Mouse (Mus musculus) CD8-positive naive resting alpha-beta T cell, adult 2 months (primary cell): ENCODE results near the gene Agbl4.

ENCODE experiments used
- DNase-seq, 2 experiments: peaks; one replicate each; pipeline ENCODE4 v3.0.0; 2022; ENCODE audit warnings: low read depth in 2 of 2, low spot score in 2 of 2

The Agbl4 gene

DNA sequence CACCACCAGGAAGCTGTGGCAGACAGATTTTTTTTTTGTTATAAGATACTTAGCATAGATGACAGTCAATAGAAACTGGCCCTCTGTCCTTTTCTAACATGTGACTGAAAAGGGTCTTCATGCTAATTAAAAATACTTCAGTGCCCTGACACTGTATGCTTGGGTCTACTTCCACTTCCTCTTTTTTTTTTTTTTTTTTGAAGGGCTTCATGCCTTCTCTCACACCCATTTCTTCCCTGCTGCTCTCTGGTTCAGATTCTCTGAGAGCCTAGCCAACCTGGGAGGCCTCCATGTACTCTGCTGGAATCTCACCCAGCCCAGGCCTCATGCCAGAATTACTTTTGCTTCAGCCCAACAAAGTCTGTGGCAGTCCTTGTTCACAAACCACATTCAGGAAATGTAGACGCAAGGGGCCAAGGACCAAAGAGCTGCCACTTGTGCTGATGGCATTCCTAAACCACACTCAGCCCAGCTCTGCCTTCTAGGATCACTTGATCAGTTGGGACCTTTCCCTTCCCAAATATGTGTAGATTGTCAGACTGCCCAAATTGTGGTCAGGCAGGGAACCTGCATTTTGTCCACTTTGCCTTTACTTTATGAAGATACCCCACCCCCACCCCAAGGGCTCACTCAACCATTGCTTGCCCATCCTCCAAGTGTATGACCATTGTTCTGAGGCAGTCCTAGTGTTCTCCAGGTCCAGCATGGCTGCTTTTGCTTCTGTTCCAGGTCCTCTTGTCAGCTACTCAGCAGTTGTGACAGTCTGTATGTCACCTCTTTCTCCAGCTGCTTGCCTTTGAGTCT lies 1045.2 kb downstream of the Agbl4 start:
- DNase-seq: no peak

DNA sequence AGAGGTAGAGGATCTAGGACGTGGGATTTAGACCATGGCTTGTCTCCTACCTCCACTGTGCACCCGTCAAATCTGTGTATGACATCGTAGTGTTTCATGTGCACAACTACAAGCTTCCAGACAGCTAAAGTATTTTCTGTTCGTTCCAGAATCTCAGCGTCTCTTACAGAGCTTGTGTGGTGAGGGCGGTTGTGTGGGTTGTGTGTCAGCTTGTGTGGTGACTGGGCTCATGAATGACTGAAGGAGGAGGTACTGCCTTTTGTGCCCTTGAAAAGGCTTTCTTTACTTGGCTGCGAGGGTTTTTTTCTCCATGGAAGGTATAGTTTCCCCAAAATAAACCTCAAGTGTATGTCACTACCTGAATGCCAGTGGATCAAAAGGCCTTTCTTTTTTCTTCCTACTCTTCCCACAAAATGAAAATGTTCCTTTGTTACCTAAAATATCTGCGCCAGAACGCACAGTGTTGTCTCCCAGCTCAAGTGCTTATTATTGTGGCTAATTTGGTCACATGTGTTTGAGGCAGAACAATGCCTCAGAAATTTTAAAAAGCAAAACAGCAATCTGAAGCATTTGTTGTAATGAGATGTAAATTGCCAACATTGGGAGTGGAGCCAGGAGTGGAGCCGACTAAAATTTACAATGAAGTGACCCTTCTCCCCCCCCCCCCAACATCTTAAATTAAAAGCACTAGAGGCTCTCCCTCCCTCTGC lies 1046.6 kb downstream of the Agbl4 start:
- no peak for DNase-seq

DNA sequence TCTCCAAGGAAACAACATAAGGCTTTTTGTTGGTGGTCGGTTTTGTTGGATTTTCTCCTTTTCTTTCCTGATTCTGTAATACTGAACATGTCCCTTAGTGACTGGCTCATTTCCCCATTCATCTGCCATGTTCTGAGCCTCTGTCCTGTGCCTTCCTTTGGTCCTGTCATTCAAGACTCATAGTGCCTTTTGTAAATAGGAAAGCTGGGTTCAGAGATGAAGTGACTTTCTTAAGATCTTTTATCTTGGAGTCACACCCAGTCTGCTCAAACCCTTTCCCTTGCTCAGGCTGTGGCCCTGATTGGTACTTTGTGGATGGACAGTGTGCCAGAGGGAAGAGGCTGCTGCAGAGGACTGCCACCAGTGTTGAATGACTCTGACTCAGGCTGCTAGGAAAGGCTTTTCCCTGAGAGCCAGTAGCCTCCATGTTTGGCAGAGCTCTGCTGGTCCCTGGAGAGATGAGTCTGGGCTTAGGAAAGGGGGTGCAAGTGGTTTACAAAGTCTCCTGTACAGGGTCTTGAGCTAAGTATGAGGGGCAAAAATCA lies 1047.2 kb downstream of the Agbl4 start:
- DNase-seq: no peak

DNA sequence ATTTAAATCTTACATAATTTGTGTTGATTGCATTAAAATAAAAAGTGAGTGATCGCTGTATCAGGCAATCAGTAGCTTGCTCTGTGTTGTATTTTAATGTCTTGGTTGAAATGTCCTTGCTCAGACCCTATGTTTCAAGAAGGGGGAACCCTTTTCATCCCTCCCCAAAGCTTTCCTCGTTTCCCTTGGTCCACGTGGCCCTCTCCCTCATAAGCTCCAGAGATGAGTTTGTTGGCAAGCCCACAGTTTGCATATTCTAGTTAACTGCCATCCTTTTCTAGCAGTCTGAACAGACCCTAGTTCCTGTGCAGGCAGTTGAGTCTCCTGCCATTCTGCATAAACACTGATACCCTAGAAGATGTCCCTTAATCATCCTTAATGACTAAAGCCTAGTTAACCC lies 1050.5 kb downstream of the Agbl4 start:
- DNase-seq: no peak

DNA sequence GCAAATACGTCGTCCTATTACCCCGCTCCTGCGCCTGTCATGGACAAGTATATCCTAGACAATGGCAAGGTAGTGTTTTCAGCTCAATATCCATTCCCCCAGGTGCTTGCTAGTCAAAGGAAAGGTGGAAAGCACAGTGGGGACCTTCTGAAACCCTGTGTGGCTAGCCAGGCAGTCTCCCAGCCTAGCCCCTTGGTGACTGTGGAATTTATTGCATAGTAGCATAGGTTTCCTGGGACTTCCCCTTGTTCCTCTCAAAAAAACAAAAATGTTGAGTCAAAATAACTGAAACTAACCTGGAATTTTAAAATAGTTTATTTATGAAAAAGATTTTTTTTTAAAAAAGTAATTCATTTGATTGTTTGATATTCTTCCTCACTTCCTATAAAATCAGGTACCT lies 1051.1 kb downstream of the Agbl4 start:
- no peak for DNase-seq

DNA sequence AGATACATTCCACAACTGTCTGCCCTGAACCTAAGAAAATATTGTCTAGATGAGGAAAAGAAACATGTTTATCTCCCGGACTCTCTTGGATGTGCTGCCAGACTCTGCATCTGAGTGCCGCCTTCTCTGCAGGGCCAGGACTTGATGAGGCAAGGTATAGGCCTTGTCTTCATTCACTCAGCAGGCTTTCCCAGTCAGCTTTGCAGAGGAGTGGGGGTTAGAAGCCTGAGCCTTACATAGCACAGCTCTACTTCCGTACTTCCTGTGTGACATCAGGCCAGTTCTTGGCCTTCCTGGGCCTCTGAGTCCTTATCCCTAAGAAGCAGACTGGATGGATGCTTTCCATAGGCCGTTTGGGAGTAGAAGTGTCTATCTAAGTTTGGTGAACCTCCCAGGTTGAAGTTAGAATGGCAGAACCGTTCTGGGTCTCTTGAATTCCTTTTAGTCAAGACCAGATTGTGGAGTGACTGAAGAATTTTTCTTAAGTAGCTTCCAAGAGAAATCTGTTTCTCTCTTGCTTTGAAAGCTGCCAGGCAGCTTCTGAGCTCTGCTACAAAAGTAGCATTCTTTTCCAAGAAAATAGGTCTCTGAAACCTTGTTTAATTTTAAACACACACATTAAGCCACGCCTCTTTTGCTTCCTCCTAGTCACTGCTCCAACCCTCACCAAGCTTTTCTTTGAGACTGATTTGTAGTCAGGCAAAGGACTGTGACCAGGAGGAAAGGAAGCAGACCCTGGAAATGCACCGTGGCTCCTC lies 1052.2 kb downstream of the Agbl4 start:
- no peak for DNase-seq

DNA sequence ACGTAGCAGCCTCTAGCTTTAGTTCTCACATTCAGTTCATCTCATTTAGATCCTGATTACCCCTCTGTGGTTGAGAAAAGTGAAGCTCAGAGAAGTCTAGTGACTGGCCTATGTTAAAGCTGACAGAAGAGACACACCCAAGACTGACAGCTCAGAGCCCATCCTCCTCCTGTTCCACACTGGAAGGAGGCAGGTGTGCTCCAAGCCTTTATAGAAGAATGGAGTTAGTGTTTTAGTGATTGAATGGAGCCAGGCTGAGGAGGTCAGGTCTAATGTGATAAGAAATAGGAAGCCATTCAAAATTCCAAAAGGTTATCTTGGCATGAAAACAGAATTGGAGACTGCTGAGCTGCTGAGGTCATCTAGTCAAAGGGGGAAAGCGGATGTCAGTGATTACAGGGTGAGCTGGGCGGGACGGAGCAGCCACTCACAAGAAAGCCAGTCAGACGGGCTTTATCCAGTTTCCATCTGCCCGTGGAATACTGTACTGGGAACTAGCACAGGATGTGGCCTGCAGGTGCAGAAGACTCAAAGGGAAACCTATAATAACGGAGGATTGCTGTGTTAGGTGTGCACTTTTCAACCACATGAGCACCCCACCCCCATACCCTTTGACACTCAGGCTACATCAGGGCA lies 1053.9 kb downstream of the Agbl4 start:
- DNase-seq: no peak

DNA sequence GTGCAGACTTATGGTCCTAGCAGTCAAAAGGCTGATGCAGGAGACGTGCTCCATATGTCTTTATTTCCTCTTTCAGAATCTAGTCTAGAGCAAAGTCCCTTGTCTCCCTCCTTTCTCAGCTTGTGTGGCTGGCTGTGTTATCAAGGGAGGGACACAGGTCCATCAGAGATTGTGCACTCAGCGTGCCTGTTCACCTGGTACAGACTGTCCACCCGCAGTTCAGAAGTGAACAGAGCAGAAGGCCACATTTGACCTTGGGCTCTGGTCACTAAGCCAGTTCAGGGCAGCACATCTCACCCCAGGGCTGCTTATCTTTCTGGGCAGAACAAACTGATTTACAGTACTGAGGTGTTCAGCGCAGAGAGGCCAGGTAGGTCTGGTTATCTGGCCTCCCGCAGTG lies 1054.7 kb downstream of the Agbl4 start:
- DNase-seq: no peak

DNA sequence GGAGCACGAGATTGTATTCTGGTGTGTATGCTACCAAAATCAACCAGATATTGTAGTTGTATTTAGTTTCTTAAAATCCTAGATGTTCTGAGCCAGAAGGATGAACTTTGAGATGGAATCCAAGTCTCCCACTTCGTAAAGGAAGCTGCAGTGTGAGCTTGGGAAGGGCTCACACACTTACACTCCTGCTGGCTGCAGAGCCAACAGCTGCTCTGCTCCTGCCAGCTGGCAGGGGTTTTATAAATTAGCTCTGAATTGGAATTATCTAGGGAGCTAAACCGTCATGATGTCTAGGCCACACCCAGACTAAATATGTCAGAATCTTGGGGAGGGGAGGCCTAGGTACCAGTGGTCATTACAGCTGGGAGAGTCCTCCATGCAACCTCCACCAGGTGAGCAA lies 1055.8 kb downstream of the Agbl4 start:
- DNase-seq: no peak

DNA sequence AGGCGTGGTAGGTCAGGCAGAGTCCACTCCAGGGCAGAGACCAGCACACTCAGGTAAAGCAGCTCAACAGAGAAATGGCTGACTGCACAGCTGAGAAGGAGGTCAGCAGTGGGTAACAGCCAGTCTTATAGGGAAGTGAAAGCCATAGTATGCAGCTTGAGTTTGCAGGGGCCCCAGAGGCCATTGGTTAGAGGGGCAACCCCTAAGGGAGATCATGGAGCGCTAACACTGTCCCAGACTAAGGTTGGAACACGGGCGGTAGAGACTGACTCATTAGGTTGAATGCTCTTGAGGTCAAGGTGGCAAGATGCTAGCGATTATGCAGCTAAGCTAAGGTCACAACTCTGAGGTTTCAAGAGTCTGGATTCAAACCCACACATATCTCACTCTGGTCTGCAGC lies 1058.2 kb downstream of the Agbl4 start:
- no peak for DNase-seq

DNA sequence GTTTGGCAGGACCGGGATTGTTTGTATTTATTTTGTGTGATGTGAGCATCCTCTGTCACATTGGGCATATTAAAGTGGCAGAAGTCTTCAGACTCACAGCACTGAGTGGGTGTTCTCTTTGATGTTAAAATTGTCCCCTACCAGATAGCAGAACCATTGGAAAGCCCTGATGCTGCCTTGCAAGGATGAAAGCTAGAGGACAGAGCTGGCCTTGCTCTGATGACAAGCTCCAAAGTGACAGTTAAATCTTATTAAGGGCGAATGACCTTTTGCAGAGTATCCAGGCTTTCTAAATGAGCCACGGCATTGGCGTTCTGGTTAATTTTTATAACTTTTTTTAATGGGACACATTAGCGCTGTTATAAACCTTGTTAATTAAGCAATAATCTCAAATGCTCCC lies 1060.1 kb downstream of the Agbl4 start:
- DNase-seq: no peak

DNA sequence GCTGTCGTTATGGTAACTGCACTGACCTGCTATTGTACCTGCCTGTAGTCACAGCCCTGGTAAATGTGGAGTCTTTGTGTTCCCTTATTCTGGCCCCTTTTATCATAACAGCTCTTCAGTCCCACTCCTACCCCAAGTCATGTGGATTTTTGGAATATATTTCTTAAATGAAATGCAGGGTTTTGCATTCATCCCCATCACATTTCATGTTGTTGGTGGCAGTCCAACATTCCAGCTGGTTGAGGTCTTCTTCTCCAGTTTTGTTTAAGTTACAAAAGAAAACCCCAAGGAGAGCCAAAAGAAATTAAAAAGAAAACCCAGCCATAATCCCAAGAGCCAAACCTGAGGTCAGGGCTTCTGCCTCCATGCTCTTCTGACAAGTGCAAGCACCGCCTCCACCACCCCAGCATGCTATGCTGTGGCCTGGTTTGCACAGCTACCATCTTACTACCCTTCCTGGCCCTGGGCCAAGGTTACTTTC lies 1069.9 kb downstream of the Agbl4 start:
- DNase-seq: no peak

DNA sequence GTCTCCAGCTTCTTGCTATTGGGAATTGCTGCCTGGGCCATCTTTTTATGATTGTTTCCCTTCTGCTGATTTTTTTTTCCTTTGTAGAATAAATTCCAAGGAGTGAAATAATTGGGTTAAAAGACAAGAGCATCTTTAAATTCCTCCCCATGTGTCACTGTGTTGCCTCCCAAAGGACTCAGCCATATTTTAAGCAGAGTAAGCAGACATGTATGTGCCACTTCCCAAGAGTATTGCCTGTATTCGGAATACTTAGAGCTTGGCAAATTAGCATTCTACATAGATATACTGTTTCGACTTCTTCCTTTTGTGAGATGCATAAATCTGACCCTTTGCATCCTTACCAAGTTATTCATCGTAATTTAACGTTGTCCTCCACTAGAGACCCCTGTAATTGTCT lies 1070.3 kb downstream of the Agbl4 start:
- DNase-seq: no peak

DNA sequence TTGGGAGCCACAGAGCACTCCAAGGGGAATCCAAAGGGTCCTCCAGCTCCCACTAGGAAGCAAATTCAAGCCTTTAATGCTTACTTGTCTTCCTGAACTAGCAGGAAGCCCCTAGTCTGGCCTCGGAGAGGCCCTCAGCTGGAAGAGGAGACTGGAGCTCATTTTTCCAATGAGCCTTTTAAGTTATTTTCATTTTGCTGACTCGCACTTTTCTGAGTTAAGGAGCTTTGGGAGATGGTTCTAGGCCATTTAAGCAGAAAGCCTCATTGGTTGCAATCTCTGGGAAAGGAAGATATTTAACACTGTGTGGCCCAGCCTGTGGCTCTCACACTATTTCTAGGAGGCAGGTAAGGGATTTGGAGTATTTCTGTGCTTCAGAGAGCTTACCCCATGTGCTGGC lies 1072.4 kb downstream of the Agbl4 start:
- DNase-seq: no peak

DNA sequence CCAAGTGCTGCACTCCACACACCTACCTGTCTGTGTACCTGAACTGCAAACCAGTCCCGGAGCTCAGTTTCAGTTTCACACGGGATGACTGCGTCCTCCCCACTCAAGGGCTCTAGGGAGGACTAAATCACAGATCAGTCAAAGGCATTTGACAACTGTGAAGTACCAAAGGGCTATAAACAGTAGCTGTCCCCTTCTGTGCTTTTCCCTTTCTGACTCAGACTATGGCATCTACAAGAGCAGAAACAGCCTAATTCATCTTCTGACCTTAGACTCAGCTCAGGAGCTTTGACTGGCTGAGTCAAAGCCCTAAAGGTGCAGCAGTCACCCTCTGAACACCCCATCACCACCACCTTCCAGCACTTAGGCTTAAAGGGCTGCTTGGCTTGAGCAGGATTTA lies 1074.3 kb downstream of the Agbl4 start:
- DNase-seq: no peak

DNA sequence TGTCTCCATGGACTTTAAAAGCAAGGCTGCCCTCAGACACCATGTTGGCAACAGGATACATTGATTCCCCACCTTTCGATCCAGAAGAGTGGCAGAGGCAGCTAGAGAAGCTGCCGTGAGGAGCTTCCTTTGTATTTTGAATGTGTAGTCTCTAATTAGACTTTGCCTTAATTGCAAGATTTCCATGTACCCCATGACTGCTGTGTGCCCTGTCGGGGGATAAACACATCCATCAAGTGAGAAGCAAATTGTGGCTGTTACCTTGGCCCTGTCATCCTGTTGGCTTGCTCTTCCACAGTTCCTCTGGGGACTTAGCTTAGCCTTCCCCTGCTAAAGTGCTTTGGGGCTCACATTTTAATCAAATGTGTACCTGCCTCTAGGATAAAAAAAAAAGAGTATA lies 1075.0 kb downstream of the Agbl4 start:
- no peak for DNase-seq

DNA sequence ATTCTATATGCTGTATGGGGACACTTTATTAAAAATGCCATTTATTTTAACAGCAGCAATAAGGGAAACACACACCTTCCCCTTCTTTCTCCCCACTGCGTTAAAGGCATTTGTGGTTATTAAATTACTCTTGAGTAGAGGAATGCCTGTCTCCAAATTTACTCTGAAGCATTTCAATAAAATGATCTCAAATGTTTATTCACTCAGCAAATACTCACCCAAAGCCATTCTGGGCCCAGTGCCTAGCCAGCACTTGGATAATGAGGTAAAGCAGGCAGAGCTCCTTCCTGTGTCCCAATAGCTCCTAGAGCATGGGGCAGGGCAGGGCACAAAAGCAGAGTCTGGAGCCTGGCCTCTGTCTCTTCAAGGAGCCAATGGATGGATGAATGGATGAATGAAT lies 1075.6 kb downstream of the Agbl4 start:
- DNase-seq: no peak

DNA sequence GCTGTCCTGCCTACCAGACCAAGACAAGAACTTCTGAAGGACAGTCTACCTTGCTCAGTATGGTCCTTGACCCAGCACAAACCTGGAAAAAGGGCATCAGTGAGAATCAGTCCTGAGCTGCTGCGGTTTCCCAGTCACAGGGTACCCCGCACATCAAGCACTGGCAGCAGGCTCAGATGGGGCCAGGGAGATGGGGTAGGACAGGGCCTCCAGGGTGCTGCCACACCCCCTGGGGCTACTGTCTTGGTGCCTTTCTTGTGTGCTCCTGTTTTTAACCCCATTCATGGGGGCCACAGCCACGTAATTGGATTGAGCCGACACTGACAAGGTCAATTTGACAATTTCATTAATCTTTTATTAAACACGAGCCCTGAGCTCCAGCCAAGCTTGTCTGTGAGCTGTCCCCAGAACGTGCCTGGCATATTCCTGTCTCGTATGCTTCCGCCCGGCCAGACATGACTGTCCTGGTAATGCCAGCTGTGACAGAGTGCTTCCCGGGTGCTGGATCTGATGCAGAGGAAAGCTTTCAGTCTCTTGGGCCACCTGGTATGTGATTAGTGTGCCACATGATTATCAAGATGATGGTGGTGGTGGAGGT lies 1078.0 kb downstream of the Agbl4 start:
- DNase-seq: no peak

DNA sequence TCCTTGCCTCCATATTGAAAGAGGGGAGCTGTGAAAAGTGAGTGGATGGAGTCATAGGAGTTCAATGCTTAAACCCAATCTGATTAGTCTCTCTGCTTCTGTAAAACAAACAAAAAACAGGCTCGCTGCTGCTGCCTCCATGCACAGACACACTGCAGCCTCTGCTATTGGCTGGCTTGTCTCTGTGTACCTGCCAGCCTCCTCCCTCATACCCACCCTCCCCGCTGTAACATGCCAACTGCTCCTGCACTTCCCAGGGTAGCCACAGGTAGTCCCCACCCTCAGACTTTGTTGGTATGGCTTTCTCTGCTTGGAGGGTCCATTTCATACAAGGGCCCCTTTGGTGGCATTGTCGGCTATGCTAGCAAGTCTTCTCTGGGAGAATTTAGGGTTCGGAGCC lies 1080.0 kb downstream of the Agbl4 start:
- DNase-seq: no peak

DNA sequence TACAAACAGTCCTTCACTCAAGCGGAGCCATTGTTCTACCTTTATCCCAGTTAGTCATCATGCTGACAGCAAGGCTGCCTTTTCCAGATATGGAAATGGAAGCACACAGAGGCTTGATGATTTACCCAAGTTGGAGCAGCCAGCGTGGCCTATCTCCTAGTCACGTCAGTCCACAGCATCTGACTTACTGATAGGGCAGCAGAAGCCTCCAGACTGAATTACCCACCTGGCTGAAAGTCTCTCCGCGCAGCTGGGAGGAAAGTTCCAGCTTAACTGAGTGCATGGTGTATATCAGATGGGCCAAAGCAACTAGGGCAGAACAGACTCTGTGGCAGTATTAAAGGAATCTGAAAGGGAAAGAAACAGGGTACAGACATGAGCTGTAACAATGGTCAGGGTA lies 1086.0 kb downstream of the Agbl4 start:
- DNase-seq: no peak

DNA sequence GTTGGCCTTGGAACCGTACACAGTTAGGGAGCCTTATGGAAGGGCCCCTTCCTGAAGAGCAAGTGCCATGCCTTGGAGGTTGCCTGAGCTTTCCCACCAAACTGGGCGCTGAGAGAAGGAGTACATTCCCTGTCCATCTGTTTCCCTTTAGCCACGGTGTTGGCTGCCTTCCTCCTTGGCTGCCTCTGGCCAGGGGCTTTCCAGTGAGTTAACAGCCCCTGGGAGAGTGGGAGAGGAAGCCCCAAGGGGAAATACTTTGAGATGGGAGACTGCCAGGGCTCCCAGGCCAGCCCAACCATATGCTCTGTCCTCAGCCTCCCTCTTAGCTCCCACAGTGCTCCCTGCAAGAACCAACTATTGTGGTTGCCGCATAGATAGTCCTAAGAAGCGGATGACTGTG lies 1087.7 kb downstream of the Agbl4 start:
- no peak for DNase-seq
